Mouse (Mus musculus) bone marrow macrophage, adult 2 months (primary cell): ENCODE data around the gene Ctnnd2. TPM values are rescaled to one million over a fixed set of nuclear protein-coding genes. Genes with fewer than 3 reads are reported as not detected.

Source experiments
- H3K27ac ChIP-seq: 2 replicates; pipeline ENCODE4 v1.5.1; 2012; ENCODE audit warnings: low read depth, low read length; ENCODE audit not compliant: insufficient read depth
- H3K4me1 ChIP-seq: 2 replicates; pipeline ENCODE4 v1.6.1; 2012; ENCODE audit warnings: low read length; ENCODE audit not compliant: control insufficient read depth, insufficient read depth
- H3K4me3 ChIP-seq: 2 replicates; pipeline ENCODE4 v1.5.1; 2012; ENCODE audit warnings: mild to moderate bottlenecking, low read length, moderate library complexity; ENCODE audit not compliant: insufficient read depth
- CTCF ChIP-seq: IDR thresholded peaks from 2 replicates; pipeline ENCODE4 v1.5.1; 2012; ENCODE audit warnings: low read depth, mild to moderate bottlenecking, low read length, moderate library complexity
- POLR2A ChIP-seq: IDR thresholded peaks from 2 replicates; pipeline ENCODE4 v1.6.1; 2012; ENCODE audit warnings: mild to moderate bottlenecking, low read depth, low read length, borderline replicate concordance
- polyA plus RNA-seq: library from polyadenylated mRNA; stranded (reverse); fragments of >200 nt; gene quantifications from 2 replicates; pipeline ENCODE4 v1.2.4, GENCODE M21; 2012; ENCODE audit not compliant: missing spikeins, insufficient read depth, insufficient read length

Gene Ctnnd2
- polyA plus RNA-seq, 1 experiment = 0.58 TPM

DNA sequence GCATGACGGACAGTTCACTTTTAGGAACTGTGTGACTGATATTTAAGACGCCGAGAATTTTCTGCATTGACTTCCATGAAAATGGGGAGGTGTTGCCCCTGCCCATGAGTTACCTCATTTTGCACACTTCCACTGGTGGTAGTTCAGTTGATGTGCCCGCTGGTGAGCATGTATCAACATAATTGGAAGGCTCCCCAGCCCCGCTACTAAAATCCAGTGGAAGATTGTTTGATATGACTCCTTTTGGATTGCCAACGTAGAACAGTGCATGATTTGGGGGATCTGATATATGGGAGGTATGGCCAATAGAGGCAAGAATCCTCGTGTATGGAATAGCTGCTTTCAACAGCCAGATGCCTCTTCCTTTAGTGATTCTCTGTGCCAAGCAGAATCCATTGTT is 1.9 kb downstream of the Ctnnd2 start:
- Histone ChIP-seq H3K4me1 (no peaks in the 10 kb centered on the region), H3K27ac (no peak overlapping the region), H3K4me3 (no peak overlapping the region)
- TF ChIP-seq CTCF (no peak), POLR2A (no peak)

DNA sequence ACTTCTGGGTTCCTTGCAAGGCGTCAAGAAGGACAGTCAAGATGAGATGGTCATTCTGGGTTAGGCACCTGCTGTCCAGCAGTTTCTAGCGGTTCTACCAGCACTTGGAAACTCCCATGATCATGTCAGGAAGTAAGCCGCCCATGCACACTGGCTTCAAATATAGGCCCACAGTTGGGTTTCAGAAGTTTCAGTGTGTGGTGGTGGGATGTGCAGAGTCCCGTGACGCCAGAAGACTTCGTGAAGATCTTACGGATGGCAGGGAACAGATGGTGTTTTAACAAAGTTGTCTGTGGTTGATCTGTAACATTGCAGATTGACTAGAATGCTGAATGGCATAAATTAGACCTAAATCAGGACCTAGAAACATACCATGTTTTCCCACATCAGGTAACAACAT is 11.6 kb downstream of the Ctnnd2 start:
- no peaks in the 10 kb centered on the region for H3K4me1 ChIP-seq
- TF ChIP-seq CTCF (no peak), POLR2A (no peak)
- H3K4me3 ChIP-seq = no peak overlapping the region
- H3K27ac ChIP-seq = no peak overlapping the region

DNA sequence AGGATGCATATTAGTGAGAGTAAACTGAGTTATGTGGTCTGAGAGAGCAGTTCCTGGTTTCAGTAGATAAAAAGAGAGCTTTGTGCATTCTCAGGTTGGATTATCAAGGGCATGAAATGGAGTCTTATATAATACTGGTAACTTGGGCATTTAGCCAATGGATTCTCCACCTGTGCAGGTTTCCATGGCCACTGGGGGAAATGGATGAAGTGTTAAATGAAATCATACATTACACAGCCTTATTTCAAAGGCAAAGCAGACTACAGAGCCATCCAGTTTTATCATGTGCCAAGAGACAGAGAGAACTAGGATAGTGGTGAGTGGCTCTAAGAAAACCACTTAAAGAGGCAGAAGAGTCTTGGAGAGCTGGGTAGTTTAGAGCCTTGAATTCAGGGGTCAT is 18.5 kb downstream of the Ctnnd2 start:
- Histone ChIP-seq H3K27ac (no peak overlapping the region), H3K4me1 (no peaks in the 10 kb centered on the region), H3K4me3 (no peak overlapping the region)
- no peak for TF ChIP-seq CTCF
- no peak for TF ChIP-seq POLR2A

DNA sequence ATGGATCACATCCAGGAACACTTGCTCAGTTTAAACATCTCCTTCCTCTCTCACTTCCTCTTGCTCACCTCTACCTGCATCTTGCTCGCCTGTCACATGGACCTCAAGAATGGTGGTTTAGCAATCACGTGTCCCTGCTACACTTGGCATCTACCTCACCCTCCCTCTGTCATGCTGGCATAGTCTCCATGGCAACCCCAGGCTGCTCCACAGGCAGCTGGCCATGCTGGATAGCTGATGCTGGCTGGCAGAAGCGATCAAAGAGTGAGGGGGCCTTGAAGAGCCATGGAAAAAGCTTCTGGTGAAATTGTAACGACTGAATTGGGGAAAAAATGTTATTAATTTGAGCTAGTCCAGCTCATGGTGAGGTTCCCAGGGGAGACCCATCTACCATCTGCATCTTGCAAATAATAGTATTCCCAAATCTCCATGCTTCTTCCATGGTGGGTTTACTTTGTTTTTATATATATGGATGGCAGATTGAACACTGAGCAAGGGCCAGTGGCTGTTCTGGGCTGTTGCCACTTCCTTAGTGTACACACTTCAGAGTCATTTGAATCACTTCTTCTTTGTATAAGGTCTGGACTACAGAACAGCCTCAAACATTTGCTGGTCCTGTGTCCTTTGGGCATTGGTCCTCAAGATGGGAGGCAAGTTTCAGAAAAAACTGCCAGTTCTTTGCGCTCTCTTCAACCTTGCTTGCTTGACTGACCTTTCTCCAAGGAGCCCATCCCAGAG is 19.7 kb downstream of the Ctnnd2 start:
- no peak overlapping the region for H3K4me3 ChIP-seq
- no peaks in the 10 kb centered on the region for H3K4me1 ChIP-seq
- TF ChIP-seq CTCF (no peak), POLR2A (no peak)
- H3K27ac ChIP-seq = no peak overlapping the region

DNA sequence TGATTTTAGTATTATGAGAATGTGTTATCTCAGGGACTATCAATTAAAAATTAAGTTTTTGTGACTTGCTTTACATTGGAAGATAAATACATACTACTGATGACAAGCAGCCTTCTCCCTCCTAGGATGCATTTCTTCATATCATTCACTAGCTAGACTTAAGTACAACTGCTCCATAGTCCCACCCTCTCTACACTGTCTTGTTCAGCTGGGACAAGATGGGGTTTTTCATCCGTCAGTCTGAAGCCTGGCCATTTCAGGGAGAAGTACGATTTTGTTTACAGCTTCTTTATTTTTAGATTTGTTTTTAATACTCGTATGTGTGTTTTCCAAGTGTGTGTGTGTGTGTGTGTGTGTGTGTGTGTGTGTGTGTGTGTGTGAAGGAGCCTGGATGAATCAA is 26.0 kb downstream of the Ctnnd2 start:
- Histone ChIP-seq H3K4me3 (no peak overlapping the region), H3K4me1 (no peaks in the 10 kb centered on the region), H3K27ac (no peak overlapping the region)
- TF ChIP-seq POLR2A = no peak
- no peak for TF ChIP-seq CTCF

DNA sequence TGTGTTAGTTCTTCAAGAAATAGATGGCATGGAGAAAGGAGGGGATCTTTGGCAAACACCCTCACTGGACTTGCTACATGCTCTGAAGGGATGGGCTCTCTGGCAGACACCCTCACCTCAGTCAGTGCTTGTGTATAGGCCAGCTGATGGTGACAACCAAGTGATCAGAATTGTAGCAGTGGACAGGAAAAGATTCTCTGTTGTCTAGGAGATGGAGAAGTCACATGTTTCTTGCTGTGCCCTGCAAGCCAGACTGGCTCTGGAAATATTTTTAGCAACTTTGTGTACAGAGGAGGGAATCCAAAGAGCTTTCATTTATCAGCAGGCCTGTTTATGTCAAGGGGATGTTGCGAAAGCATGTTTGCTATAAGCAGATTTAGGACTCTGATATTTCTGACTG is 27.4 kb downstream of the Ctnnd2 start:
- H3K4me1 ChIP-seq = no peaks in the 10 kb centered on the region
- H3K4me3 ChIP-seq = no peak overlapping the region
- TF ChIP-seq POLR2A (no peak), CTCF (no peak)
- no peak overlapping the region for H3K27ac ChIP-seq

DNA sequence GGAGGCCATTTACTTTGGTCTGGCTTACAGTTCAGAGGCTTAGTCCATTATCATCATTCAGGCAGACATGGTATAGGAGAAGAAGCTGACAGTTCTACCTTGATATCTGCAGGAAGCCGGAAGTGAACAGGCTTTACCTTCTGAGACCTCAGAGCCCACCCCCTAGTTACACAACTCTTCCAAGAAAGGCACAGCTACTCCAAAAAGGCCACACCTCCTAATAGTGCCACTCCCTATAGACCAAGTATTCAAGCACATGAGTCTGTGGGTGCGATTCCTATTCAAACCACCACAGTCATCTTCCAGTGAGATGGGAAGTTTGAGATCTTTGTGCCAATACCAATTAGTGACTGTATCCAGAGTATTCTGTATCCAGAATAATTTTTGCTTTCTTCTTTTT is 28.8 kb downstream of the Ctnnd2 start:
- H3K4me1 ChIP-seq = no peaks in the 10 kb centered on the region
- H3K4me3 ChIP-seq = no peak overlapping the region
- no peak overlapping the region for H3K27ac ChIP-seq
- TF ChIP-seq CTCF (no peak), POLR2A (no peak)

DNA sequence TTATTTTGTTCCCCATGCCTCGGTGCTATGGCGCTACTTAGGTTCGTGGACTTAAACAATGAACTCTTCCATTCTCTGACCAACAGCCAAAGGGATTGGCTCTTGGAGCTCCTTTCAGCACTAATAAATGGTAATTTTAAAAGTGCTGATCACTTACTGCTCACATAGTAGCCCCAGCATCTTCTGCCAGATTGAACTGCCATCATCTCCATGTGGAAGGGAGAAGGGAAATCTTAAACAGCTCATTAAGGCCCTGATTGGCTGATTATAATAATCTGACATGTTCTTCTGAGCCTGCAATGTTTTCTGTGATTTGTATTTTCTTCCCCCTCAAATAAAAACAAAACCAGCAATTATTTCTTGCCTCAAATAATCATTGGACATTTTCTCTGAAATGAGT is 29.2 kb downstream of the Ctnnd2 start:
- TF ChIP-seq POLR2A (no peak), CTCF (no peak)

DNA sequence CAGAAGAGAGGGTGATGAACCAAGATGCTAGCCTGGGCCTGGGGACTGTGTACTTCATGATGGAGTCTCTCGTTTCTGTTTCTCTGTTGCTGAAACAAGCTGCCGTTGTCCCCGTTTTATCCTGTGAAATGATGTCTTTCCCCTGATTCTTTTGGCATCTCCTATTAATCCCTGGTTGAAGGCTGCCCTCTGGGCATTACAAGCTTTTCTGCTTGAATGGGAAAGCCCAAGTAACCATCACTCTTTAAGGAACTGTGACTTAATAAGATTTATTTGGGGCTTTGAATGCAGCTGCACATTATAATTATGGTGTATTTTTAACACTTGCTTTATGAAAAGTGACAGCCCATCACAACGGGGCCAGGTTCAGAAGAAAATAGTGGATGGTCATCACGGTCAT is 40.4 kb downstream of the Ctnnd2 start:
- no peak overlapping the region for H3K4me3 ChIP-seq
- TF ChIP-seq CTCF = no peak
- TF ChIP-seq POLR2A = no peak
- H3K4me1 ChIP-seq = no peaks in the 10 kb centered on the region
- H3K27ac ChIP-seq = no peak overlapping the region

More for the DNA sequence above, 29.2 kb downstream of the Ctnnd2 start:
- no peak overlapping the region for H3K27ac ChIP-seq
- H3K4me1 ChIP-seq = no peaks in the 10 kb centered on the region
- H3K4me3 ChIP-seq = no peak overlapping the region

DNA sequence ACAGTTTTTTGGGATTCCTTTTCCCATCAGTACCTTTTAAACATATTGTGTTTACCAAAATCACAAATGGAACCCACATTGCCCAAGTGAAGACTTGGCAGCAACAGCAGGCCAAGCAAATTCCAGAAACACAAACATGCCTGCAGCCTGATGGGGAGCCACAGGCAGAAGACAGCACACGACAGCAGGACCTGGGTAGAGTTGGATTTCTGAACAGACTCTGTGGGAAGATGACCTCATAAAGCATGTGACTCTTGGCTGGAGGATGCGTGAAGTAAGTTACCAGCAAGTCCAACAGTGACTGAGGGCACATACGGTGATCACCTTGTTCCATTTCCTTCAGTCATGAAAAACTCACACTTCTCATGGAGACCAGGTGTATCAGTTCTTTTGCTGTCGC is 43.5 kb downstream of the Ctnnd2 start:
- Histone ChIP-seq H3K4me1 (no peaks in the 10 kb centered on the region), H3K4me3 (no peak overlapping the region), H3K27ac (no peak overlapping the region)
- TF ChIP-seq CTCF (no peak), POLR2A (no peak)

DNA sequence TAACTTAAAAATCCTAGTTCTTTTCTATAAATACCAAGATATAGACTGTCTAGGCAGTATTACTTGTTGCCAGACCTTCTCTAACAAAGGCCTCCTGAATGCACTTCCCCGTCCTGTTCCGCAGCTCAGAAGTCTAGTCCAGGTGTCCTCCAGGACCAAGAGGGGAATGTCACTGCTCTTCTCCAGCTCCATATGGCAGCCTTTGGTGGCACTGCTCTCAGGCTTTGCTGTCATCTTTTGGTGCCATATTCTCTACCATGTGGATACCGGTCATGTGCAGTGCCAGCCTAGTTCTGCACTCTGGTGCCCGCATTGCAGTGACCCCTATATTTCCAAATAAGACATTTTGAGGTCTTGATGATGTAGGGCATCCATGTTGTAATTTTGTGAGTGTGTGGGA is 56.7 kb downstream of the Ctnnd2 start:
- Histone ChIP-seq H3K4me3 (no peak overlapping the region), H3K4me1 (no peaks in the 10 kb centered on the region), H3K27ac (no peak overlapping the region)
- TF ChIP-seq POLR2A (no peak), CTCF (no peak)
